Mouse (Mus musculus): ENCODE data around the gene Txlng. TPM values are rescaled to one million over a fixed set of nuclear protein-coding genes. Genes with fewer than 3 reads are reported as not detected.
A peak's percentile ranks its signal among the peaks of the same experiment; 100 is the strongest.
"Not testable (repeated sequence)": the region's sequence is repeated elsewhere in the genome, so short reads cannot be mapped to it uniquely, and the experiment has no call there.

The Txlng gene
- polyA plus RNA-seq, 1 experiment from 2014 or later = 12.9 TPM

DNA sequence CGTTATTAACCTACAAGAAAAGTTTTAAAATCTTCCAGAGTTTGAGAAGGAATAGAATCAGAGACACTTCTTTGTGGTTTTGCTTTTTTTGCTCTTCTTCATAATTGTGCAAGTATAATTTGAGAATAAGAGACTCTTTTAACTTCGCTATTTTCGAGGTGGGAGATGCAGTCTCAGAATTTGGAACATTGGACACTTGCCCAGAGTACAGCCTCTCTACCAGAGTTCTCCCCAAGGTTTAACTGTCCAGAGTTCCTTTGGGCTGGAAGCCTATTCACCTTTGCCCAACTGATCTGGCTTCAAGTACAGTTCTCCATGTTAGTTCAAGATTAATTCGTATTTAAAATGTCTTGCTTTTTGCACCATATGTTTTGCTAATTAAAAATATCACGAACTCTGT, 487 bp upstream of the Txlng start:
- Histone ChIP-seq H3K27me3 (replicated peaks) (no peaks in the 10 kb centered on the region), H3K27ac (no peak overlapping the region), H3K36me3 (no peaks in the 10 kb centered on the region), H3K4me3 (replicated peaks) (peak overlapping the region; percentile 61), H3K4me1 (no peaks in the 10 kb centered on the region), H3K9me3 (no peaks in the 10 kb centered on the region), H3K9ac (no peak overlapping the region), H3K4me2 (peak overlapping the region; percentile 36)
- WGBS = 32% methylated on average over 5 of the region's 5 CpGs
- no peak for ATAC-seq (ENCODE audit: insufficient read depth, low FRiP score, low read depth)

DNA sequence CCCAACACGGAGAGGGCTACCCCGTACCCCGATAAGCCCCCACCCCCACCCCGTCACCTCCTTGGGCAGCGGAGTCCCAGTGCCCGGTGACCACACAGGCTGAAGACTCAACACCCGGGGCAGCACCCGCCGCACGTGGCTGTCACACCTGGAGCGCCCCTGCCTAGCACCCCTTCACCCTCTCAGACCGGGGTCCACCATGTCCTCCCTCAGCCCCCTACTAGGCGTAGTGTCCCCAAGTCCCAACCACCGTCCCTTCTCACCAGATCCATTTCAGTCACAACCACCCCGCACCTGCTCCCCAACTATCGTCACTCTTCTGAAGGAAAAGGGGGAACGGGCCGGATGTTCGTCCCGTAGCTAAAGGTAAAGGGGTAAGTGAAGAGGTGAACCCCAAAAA, 471 bp downstream of the Txlng start:
- Histone ChIP-seq H3K27ac (no peak overlapping the region), H3K36me3 (no peaks in the 10 kb centered on the region), H3K27me3 (replicated peaks) (no peaks in the 10 kb centered on the region), H3K9me3 (no peaks in the 10 kb centered on the region), H3K9ac (no peak overlapping the region; the same call in 1 of the 2 replicates), H3K4me2 (peak overlapping the region; percentile 78), H3K4me1 (no peaks in the 10 kb centered on the region), H3K4me3 (replicated peaks) (peak overlapping the region; percentile 61)
- no peak; the same call in 1 of the 2 replicates for ATAC-seq (ENCODE audit: insufficient read depth, low FRiP score, low read depth)
- WGBS = 28% methylated on average over 20 of the region's 20 CpGs

DNA sequence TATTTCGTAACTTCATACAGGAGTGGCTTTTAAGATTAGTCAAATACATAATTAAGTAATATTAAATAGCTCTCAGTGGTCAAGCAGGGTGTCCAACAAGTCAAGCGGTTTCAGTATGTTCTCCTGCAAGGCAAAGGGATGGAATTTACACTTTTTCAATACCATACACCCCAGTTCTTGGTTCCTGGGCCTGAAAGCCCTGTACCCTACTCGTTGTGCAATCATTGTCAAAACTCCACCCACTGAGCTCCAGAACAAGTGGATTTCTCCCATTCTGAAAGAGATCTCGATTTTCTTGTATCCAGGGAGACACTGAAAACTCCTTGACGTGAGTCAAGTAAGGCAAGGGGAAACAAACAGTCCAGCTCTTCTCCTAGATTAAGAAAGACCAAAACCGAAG, 1.2 kb downstream of the Txlng start:
- no peak overlapping the region for H3K9ac ChIP-seq
- H3K9me3 ChIP-seq = no peaks in the 10 kb centered on the region
- no peaks in the 10 kb centered on the region for H3K27me3 ChIP-seq (replicated peaks)
- peak overlapping the region; percentile 78 for H3K4me2 ChIP-seq
- no peaks in the 10 kb centered on the region for H3K4me1 ChIP-seq
- ATAC-seq (ENCODE audit: insufficient read depth, low FRiP score, low read depth) = no peak
- 30% methylated on average over 6 of the region's 6 CpGs for WGBS
- H3K36me3 ChIP-seq = no peaks in the 10 kb centered on the region
- H3K27ac ChIP-seq = no peak overlapping the region
- peak overlapping the region; percentile 61 for H3K4me3 ChIP-seq (replicated peaks)

DNA sequence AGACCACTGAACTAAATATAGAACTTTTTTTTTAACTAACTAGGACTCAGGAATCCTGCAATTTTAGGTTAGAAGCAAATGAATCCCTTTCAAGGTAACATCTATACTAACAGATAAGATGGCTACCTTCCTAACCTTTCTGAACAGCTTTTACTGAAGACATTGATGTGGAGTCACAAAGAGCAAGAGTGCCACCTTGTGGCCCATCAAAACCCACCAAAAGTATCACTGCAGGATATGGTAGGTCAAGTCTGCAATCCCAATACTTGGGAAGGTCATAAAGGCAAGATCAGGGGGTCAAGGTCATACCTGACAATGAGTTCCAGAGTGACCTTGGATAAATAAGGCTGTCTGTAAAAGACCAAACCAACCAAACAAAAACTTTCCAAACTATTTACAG, 28.9 kb downstream of the Txlng start:
- ATAC-seq (ENCODE audit: insufficient read depth, low FRiP score, low read depth) = no peak
- Histone ChIP-seq H3K9ac (no peak overlapping the region), H3K27me3 (replicated peaks) (no peaks in the 10 kb centered on the region), H3K4me3 (replicated peaks) (no peak overlapping the region), H3K4me1 (no peaks in the 10 kb centered on the region), H3K36me3 (no peaks in the 10 kb centered on the region), H3K4me2 (no peak overlapping the region), H3K9me3 (no peaks in the 10 kb centered on the region), H3K27ac (no peak overlapping the region)

DNA sequence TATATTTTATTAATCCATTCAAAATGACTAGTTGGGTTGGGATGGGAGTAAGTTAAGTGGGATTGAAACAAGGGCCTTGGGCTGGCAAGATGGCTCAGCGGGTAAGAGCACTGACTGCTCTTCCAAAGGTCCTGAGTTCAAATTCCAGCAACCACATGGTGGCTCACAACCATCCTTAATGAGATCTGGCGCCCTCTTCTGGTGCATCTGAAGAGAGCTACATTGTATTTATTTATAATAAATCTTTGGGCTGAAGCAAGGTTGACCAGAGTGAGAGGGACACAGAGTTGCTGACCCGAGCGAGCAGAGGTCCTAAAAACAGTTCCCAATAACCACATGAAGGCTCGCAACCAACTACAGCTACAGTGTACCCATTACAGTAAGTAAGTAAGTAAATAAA, 37.9 kb downstream of the Txlng start:
- not testable (repeated sequence) for H3K4me2 ChIP-seq; ATAC-seq (ENCODE audit: insufficient read depth, low FRiP score, low read depth); H3K36me3 ChIP-seq; H3K9me3 ChIP-seq; H3K4me3 ChIP-seq (replicated peaks); H3K4me1 ChIP-seq; H3K27ac ChIP-seq; H3K9ac ChIP-seq; H3K27me3 ChIP-seq (replicated peaks)
- WGBS = 82% methylated on average over 5 of the region's 5 CpGs

DNA sequence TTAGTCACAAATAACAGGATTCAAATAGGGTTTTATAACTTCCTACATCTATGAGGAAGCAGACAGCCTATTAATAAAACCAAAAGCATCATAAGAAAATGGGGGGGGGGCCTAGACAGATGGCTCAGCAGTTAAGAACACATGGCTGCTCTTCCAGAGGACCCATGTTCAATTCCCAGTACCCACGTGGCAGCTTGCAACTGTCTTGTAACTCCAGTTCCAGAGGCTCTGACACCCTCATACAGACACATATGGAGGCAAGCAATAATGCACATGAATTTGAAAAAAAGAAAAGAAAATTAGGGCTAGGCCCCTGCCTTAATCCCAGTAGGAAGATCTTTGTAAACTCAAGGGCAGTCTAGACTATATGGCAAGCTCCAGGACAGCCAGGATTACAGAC, 40.9 kb downstream of the Txlng start:
- WGBS = 64% methylated on average over 1 of the region's 1 CpGs
- Histone ChIP-seq H3K4me1 (no peaks in the 10 kb centered on the region), H3K9me3 (no peaks in the 10 kb centered on the region), H3K36me3 (no peaks in the 10 kb centered on the region), H3K9ac (no peak overlapping the region), H3K27me3 (replicated peaks) (no peaks in the 10 kb centered on the region), H3K27ac (no peak overlapping the region), H3K4me2 (no peak overlapping the region), H3K4me3 (replicated peaks) (no peak overlapping the region)
- ATAC-seq (ENCODE audit: insufficient read depth, low FRiP score, low read depth) = no peak

DNA sequence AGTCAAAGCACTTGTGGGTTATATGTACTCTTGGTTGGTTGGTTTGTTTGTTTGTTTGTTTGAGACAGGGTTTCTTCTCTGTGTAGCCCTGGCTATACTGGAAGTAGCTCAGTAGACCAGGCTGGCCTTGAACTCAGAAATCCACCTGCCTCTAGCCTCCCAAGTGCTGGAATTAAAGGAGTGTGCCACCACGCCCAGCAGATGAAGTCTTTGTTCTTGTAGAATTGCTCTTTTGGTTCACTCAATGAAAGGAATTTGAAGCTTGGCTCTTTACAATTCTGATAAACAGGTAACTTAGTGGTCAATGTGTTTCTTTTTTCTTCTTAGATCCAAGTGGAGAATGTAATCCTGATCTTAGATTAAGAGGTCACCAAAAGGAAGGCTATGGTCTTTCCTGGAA, 58.5 kb downstream of the Txlng start:
- no peak for ATAC-seq (ENCODE audit: insufficient read depth, low FRiP score, low read depth)
- no peak overlapping the region for H3K9ac ChIP-seq
- no peak overlapping the region for H3K4me2 ChIP-seq
- no peaks in the 10 kb centered on the region for H3K36me3 ChIP-seq
- 71% methylated on average over 1 of the region's 1 CpGs for WGBS
- H3K27ac ChIP-seq = no peak overlapping the region
- no peaks in the 10 kb centered on the region for H3K9me3 ChIP-seq
- H3K4me1 ChIP-seq = no peaks in the 10 kb centered on the region
- H3K4me3 ChIP-seq (replicated peaks) = no peak overlapping the region
- no peaks in the 10 kb centered on the region for H3K27me3 ChIP-seq (replicated peaks)

DNA sequence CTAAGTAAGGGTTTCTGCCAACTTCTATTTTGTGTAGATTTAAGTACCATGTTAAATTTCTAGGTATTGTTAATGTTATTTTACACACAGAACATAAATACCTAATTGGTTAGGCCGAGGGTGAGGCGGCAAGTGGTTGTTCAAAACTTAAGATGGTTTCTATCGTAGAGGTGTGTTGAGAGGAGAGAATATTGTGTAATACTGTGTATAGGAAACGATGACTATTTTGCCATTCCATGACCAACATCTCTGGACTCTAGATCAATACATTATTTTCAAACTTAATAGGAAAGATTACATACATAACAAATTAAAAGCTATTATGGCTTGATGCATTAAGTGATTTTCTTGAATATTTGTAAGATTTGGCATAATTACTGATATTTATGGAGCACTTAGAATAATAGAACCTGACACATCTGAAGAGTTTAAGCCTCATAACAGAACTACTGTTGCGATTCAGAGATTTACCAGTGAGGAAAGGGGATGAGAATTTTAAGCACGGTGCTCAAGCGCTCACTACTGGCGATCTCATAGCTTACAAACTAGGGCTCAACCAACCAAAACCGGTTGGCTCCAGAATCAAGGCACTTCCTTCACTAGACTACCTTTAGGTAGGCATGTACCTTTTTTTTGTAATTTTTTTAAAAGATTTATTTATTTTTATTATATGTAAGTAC, 67.4 kb downstream of the Txlng start:
- Histone ChIP-seq H3K9me3 (no peaks in the 10 kb centered on the region), H3K4me2 (peak overlapping the region; percentile 46), H3K4me3 (replicated peaks) (peak overlapping the region; percentile 64), H3K9ac (no peak overlapping the region; the same call in 1 of the 2 replicates), H3K4me1 (no peaks in the 10 kb centered on the region), H3K36me3 (no peaks in the 10 kb centered on the region), H3K27ac (no peak overlapping the region), H3K27me3 (replicated peaks) (no peaks in the 10 kb centered on the region)
- no peak for ATAC-seq (ENCODE audit: insufficient read depth, low FRiP score, low read depth)
- WGBS = 33% methylated on average over 9 of the region's 9 CpGs

DNA sequence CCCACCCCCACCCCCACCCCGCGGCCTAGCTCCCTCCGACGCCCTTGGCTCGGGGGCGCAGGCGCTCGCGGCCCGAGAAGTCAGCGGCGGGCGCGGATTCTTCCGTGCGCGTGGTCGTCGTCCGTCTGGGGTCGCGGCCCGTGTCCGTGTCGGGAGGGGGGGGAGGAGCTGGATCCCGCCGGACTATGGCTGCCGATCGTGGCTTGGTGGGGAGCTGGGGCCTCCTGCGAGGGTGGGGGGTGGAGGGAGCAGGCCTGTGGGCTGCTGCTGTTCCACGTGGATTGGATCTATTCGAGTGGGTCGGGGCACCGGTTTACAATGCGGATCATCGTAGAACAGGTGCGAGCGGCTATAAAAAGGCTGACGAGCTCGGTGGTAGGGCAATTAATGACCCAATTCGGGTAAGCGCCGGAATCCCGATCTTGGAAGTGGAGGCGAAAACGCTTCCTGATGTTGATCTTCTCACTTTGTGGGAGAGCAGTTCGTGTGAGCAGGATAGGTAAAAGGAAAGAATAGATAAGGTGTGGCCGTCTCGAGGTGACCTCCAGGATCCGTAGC, 68.2 kb downstream of the Txlng start:
- Histone ChIP-seq H3K27me3 (replicated peaks) (no peaks in the 10 kb centered on the region), H3K36me3 (no peaks in the 10 kb centered on the region), H3K4me2 (peak overlapping the region; percentile 46), H3K9me3 (no peaks in the 10 kb centered on the region), H3K4me1 (no peaks in the 10 kb centered on the region), H3K27ac (peak overlapping the region; percentile 98), H3K9ac (peak overlapping the region; percentile 80), H3K4me3 (replicated peaks) (peak overlapping the region; percentile 64)
- no peak for ATAC-seq (ENCODE audit: insufficient read depth, low FRiP score, low read depth)
- WGBS = 21% methylated on average over 27 of the region's 50 CpGs

DNA sequence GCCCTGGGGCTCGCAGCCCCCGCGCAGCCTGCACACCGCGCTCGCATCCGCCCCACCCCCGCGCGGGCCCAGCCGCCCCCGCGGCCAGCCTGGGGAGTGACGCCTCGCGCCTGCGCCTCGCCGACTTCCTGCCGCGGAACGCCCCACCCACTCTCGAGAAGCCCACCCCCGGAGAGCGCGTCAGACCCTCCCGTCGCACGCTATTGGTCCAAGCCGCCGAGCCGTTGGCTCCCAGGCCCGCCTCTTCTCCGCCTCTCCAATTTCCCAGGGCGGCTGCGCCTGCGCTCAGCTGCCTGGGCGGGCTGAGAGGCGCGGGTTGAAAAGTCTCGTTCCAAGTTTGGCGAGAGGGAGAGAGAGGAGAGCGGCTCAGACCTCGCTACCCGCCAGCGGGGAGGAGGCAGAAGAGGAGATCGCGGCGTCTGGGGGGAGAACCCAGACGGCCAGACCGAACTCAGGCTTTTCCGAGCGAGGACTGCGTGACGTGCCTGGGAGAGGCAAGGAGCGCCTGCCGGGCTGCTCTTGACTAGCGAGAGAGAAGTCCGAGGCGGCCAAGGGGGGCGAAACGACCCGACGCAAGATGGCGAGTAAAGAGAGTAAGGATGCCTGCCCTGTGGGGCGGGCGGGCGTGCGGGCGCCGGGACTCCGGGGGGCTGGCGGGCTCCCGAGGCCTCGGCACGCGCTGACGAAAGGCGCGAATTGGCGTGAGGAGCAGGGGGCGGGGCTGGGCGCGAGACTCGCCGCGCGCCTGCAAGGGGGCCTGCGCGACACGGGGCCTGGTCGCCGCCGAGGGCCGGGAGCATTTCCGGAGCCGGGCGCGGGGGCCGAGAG, 68.9 kb downstream of the Txlng start, which contains the start of gene Rbbp7:
TSS of gene Rbbp7 (plus strand) at position 288 of the 828 bp plus-strand sequence.
- H3K27ac ChIP-seq = peak within 1 kb of the TSS; percentile 98
- peak within 1 kb of the TSS; percentile 46 for H3K4me2 ChIP-seq
- 15% methylated on average over 86 of the region's 100 CpGs for WGBS
- no peaks in the 10 kb centered on the region for H3K27me3 ChIP-seq (replicated peaks)
- H3K9me3 ChIP-seq = no peaks in the 10 kb centered on the region
- H3K9ac ChIP-seq = peak within 1 kb of the TSS; percentile 80
- no peaks in the 10 kb centered on the region for H3K4me1 ChIP-seq
- ATAC-seq (ENCODE audit: insufficient read depth, low FRiP score, low read depth) = peak; percentile 96
- H3K4me3 ChIP-seq (replicated peaks) = peak within 1 kb of the TSS; percentile 64
- H3K36me3 ChIP-seq = no peaks in the 10 kb centered on the region

DNA sequence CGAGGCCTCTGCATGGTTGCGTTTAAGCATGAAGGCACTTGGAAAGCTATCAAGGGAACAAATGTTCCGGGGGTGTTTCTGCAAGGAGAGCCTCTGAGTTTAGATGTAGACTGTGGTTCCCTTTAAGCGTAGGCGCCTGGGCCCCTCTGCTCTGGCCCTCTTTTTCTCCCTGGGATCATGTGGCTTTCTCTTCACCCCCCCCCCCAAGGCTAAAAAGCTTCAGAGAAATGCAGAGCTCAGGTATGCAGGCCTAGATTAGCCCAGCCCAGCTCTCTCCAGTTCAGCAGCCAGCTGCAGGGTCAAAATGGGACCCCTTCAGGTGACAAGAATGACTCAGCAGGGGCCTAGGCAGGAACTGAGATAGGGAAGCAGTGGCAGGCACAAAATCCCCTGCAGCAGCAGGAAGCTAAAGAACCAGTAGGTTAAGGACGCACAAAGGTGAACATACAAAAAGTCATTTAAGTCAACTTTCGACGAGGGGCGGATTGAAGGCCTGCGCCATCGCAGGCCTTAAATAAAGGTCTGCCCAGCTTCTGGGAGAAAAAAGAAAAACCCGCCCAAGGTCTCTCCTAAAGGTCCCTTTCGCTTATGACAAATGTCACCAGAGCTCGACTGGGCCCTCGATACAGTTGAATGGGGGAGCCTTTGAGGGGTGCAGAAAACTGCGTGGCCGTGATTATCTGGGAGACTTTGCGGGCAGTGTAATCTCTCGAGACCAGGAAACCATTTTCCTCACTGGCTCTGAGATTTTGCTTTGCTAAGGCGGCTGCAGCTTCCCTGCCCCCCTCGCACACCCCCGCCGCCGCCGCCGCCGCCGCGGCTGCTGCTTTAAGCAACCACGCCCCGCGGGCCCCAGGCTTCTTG, 69.8 kb downstream of the Txlng start:
- WGBS = 21% methylated on average over 27 of the region's 32 CpGs
- peak; percentile 41; the same call in 1 of the 2 replicates for ATAC-seq (ENCODE audit: insufficient read depth, low FRiP score, low read depth)
- Histone ChIP-seq H3K27ac (peak overlapping the region; percentile 91), H3K4me3 (replicated peaks) (peak overlapping the region; percentile 26), H3K4me2 (peak overlapping the region; percentile 45), H3K9me3 (no peaks in the 10 kb centered on the region), H3K9ac (no peak overlapping the region), H3K4me1 (no peaks in the 10 kb centered on the region), H3K36me3 (no peaks in the 10 kb centered on the region), H3K27me3 (replicated peaks) (no peaks in the 10 kb centered on the region)
